Mouse (Mus musculus) kidney, postnatal 0 days (tissue): ENCODE data around the gene Mecom. TPM values are rescaled to one million over a fixed set of nuclear protein-coding genes. Genes with fewer than 3 reads are reported as not detected.

Experiments used
- ATAC-seq: fragments of 200-750 bp; cut with Nextera tagmentation; replicated peaks from 2 replicates; pipeline ENCODE4 v1.8.0; 2017; ENCODE audit warnings: low read depth, moderate number of reproducible peaks, moderate TSS enrichment, moderate library complexity; ENCODE audit not compliant: low FRiP score
- DNase-seq: peaks from one replicate; pipeline ENCODE4 v3.0.0-alpha.2; 2016; ENCODE audit warnings: low spot score
- H3K27ac ChIP-seq: fragments of 300-500 bp; sonication (generic); 2 replicates; pipeline ENCODE4 v1.5.1; 2014; ENCODE audit warnings: mild to moderate bottlenecking
- H3K27me3 ChIP-seq: fragments of 300-500 bp; sonication (generic); 2 replicates; pipeline ENCODE4 v1.6.1; 2014; ENCODE audit warnings: low read length, mixed read lengths; ENCODE audit not compliant: insufficient read depth
- H3K36me3 ChIP-seq: fragments of 300-500 bp; sonication (generic); 2 replicates; pipeline ENCODE4 v1.6.1; 2014; ENCODE audit warnings: low read length, mixed read lengths; ENCODE audit not compliant: insufficient read depth
- H3K4me1 ChIP-seq: fragments of 300-500 bp; sonication (generic); replicated peaks from 2 replicates; pipeline ENCODE4 v1.6.1; 2014; ENCODE audit warnings: antibody characterized with exemption, low read length, mixed read lengths; ENCODE audit not compliant: insufficient read depth
- H3K4me2 ChIP-seq: fragments of 300-500 bp; sonication (generic); 2 replicates; pipeline ENCODE4 v1.6.1; 2014; ENCODE audit warnings: mild to moderate bottlenecking, low read length, moderate library complexity, mixed read lengths
- H3K4me3 ChIP-seq: fragments of 300-500 bp; sonication (generic); replicated peaks from 2 replicates; pipeline ENCODE4 v1.5.1; 2014; ENCODE audit warnings: low read depth, low read length
- H3K9ac ChIP-seq: fragments of 300-500 bp; sonication (generic); 2 replicates; pipeline ENCODE4 v1.6.1; 2014; ENCODE audit warnings: low read depth, low read length
- H3K9me3 ChIP-seq: fragments of 300-500 bp; sonication (generic); replicated peaks from 2 replicates; pipeline ENCODE4 v1.6.1; 2016; ENCODE audit warnings: low read length, inconsistent platforms, mixed read lengths
- CTCF ChIP-seq: IDR thresholded peaks from 2 replicates; pipeline ENCODE4 v1.5.1; 2016; ENCODE audit warnings: antibody characterized with exemption, low read depth, mild to moderate bottlenecking, moderate library complexity
- WGBS: fragments of 180-500 bp; shearing (Covaris S2); extraction: QIAGEN DNeasy Blood & Tissue Kit; methylation state at CpG from one replicate; pipeline ENCODE4 v1.1.7; 2014; 5-methylcytosine and 5-hydroxymethylcytosine counted together
- polyA plus RNA-seq: library from polyadenylated mRNA; unstranded; fragments of >200 nt; fragmentation: Nextera tagmentation; extraction: Ambion mirVana; gene quantifications from 2 replicates; pipeline ENCODE4 v1.2.1, GENCODE M21; 2015

Mecom gene
- polyA plus RNA-seq, 1 experiment from 2014 or later, result 54.7 TPM

DNA sequence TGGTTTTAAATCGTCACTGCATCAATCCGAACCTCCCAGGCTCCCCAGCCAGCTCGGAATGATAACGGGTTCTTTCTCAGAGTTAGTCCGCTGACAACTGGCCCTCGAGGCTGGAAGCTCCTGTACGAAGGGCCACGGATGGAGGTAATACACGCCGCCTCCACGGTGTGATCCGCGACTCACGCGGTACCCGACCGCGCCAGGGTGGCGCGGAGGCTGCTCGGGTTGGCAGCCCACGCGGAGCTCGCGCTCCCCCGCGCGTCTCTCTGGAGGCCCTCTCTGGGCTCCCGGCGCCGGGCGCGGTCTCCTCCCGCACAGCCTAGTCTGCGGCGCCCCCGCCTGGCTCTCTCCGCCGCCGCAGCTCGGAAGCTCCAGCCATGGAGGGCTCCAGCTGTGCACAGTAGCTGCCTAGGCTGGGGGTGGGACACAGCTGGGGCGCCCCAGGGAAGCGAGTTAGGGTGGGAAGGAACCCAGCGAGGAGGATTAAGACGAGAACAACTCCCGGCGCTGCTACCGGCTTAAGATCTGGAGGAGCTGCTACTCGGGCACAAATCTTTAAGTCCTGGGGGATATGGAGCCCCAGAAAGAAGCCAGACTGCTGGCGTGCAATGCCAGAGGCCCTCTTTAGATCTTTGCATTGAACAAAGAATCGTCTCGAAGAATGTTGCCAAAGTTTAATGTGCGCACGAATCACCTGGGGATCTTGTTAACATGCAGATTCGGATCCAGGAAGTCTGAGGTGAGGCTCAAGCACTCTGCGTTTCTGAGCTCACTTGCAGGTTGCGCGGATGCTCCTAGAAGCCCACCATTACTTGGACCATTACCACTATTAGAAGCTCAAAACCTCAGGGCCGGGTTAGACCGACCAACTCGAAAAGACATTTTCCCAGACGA is 32.7 kb downstream of the Mecom start:
- peak; percentile 80 for TF ChIP-seq CTCF
- WGBS, result under 1% methylated on average over 62 of the region's 62 CpGs
- peaks cover 3% of the 10 kb centered on the region for H3K4me1 ChIP-seq
- no peaks in the 10 kb centered on the region for H3K36me3 ChIP-seq
- DNase-seq (peak; percentile 80), ATAC-seq (peak; percentile 81)
- H3K4me3 ChIP-seq, result peak overlapping the region; percentile 50
- peak overlapping the region; percentile 73 for H3K4me2 ChIP-seq
- H3K27ac ChIP-seq, result peak overlapping the region; percentile 73; the same call in 1 of the 2 replicates
- H3K27me3 ChIP-seq, result peaks cover 6% of the 10 kb centered on the region
- H3K9me3 ChIP-seq, result no peaks in the 10 kb centered on the region
- H3K9ac ChIP-seq, result peak overlapping the region; percentile 64

DNA sequence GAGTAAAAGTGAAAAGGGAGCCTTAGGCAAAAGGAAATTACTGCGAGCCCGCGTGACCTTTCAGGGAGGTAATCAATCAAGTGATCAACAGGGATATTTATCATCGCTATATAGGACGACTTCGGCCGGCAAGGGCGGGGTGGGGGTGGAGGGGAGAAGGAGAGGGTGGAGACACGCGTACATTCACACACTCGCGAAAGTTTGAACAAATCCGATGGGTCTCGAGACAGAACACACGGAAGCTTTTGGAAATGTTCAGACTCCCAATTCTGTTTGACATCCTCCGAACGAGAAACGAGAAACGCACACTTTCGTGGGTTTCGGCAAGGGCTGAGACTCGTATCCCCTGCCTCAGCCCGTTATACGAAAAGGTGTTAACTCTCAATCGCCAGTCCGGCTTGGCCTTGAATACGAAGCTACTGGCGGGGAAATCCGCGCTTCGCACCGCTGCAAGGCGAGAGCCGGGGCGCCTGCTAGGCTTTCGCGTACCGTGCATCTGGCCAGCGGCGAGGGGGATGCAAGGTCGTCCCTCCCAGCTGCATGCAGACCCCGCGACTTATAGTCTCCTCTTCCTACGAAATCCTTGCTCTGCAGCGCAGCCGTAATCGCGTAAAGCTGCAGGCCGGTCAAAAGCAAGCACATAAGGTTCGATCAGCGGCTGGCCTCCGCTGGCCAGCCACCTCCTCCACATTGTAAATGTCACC is 33.6 kb downstream of the Mecom start:
- ATAC-seq (no peak), DNase-seq (peak; percentile 59)
- Histone ChIP-seq H3K4me3 (peak overlapping the region; percentile 50), H3K27me3 (peaks cover 6% of the 10 kb centered on the region), H3K27ac (peak overlapping the region; percentile 73), H3K9me3 (no peaks in the 10 kb centered on the region), H3K9ac (peak overlapping the region; percentile 64), H3K36me3 (no peaks in the 10 kb centered on the region), H3K4me2 (peak overlapping the region; percentile 73), H3K4me1 (peaks cover 3% of the 10 kb centered on the region)
- under 1% methylated on average over 52 of the region's 52 CpGs for WGBS
- TF ChIP-seq CTCF, result no peak

GRCm38 (mm10) chr3:30513314-30513997 is 34.4 kb downstream of the Mecom start:
- Histone ChIP-seq H3K4me1 (peaks cover 3% of the 10 kb centered on the region), H3K27ac (peak overlapping the region; percentile 73), H3K4me3 (peak overlapping the region; percentile 50), H3K36me3 (no peaks in the 10 kb centered on the region), H3K27me3 (peaks cover 6% of the 10 kb centered on the region), H3K4me2 (peak overlapping the region; percentile 73), H3K9ac (peak overlapping the region; percentile 64; the same call in 1 of the 2 replicates), H3K9me3 (no peaks in the 10 kb centered on the region)
- no peak for TF ChIP-seq CTCF
- peak; percentile 42 for DNase-seq
- 8% methylated on average over 16 of the region's 16 CpGs for WGBS
- no peak for ATAC-seq

GRCm38 (mm10) chr3:30512459-30513030 is 35.3 kb downstream of the Mecom start:
- Histone ChIP-seq H3K9me3 (no peaks in the 10 kb centered on the region), H3K27me3 (peaks cover 6% of the 10 kb centered on the region), H3K9ac (no peak overlapping the region), H3K36me3 (no peaks in the 10 kb centered on the region), H3K4me3 (no peak overlapping the region), H3K27ac (0 out of 2 replicates have a peak overlapping the region, but pooled peaks have one; percentile 1), H3K4me2 (peak overlapping the region; percentile 73; the same call in 1 of the 2 replicates), H3K4me1 (peaks cover 3% of the 10 kb centered on the region)
- DNase-seq (peak; percentile 5), ATAC-seq (no peak)
- 34% methylated on average over 12 of the region's 12 CpGs for WGBS
- TF ChIP-seq CTCF, result no peak

- Histone ChIP-seq H3K4me1 (peaks cover 3% of the 10 kb centered on the region), H3K9ac (no peak overlapping the region), H3K27ac (peak overlapping the region; percentile 93; the same call in 1 of the 2 replicates), H3K27me3 (peaks cover 6% of the 10 kb centered on the region), H3K4me2 (peak overlapping the region; percentile 14; the same call in 1 of the 2 replicates), H3K9me3 (no peaks in the 10 kb centered on the region), H3K36me3 (no peaks in the 10 kb centered on the region), H3K4me3 (no peak overlapping the region)
- DNase-seq (peak; percentile 22), ATAC-seq (no peak)
- no peak for TF ChIP-seq CTCF
- 44% methylated on average over 7 of the region's 7 CpGs for WGBS
Measured at GRCm38 (mm10) chr3:30511796-30512195, 36.0 kb downstream of the Mecom start.
